Mouse (Mus musculus) spleen, postnatal 4 days (tissue): ENCODE data around the gene Zcchc14.
"Not testable (repeated sequence)": the region's sequence is repeated elsewhere in the genome, so short reads cannot be mapped to it uniquely, and the experiment has no call there.

ENCODE experiments used
- DNase-seq, 2 experiments: peaks; one replicate each; pipeline ENCODE4 v3.0.0; 2022; ENCODE audit warnings: low spot score in 2 of 2

Zcchc14 gene

GRCm38 (mm10) chr8:121623043-121623442 is 29.7 kb downstream of the Zcchc14 start:
- no peak for DNase-seq

GRCm38 (mm10) chr8:121621879-121622278 is 30.8 kb downstream of the Zcchc14 start:
- DNase-seq: no peak

GRCm38 (mm10) chr8:121620801-121621516 is 31.7 kb downstream of the Zcchc14 start:
- DNase-seq: no peak

GRCm38 (mm10) chr8:121619401-121619995 is 33.2 kb downstream of the Zcchc14 start:
- DNase-seq: no peak

GRCm38 (mm10) chr8:121613419-121613818 is 39.3 kb downstream of the Zcchc14 start:
- DNase-seq: no peak

GRCm38 (mm10) chr8:121609916-121610315 is 42.8 kb downstream of the Zcchc14 start:
- DNase-seq: no peak

- DNase-seq: no peak
Measured at GRCm38 (mm10) chr8:121609251-121609650, 43.5 kb downstream of the Zcchc14 start.

GRCm38 (mm10) chr8:121607661-121608060 is 45.0 kb downstream of the Zcchc14 start:
- DNase-seq: no peak

GRCm38 (mm10) chr8:121603801-121604200 is 48.9 kb downstream of the Zcchc14 start:
- no peak for DNase-seq

GRCm38 (mm10) chr8:121602860-121603259 is 49.8 kb downstream of the Zcchc14 start:
- DNase-seq: peak in 1 of 2 experiments; percentile 53

- no peak for DNase-seq
Measured at GRCm38 (mm10) chr8:121602411-121602810, 50.3 kb downstream of the Zcchc14 start.

GRCm38 (mm10) chr8:121599842-121600241 is 52.9 kb downstream of the Zcchc14 start:
- DNase-seq: no peak

GRCm38 (mm10) chr8:121598892-121599291 is 53.8 kb downstream of the Zcchc14 start:
- peak; percentile 76 to 90 for DNase-seq

- DNase-seq: no peak
Measured at GRCm38 (mm10) chr8:121598190-121598589, 54.5 kb downstream of the Zcchc14 start.

- DNase-seq: not testable (repeated sequence)
Measured at GRCm38 (mm10) chr8:121597492-121597891, 55.2 kb downstream of the Zcchc14 start.

- no peak for DNase-seq
Measured at GRCm38 (mm10) chr8:121593983-121594382, 58.7 kb downstream of the Zcchc14 start.

GRCm38 (mm10) chr8:121593293-121593692 is 59.4 kb downstream of the Zcchc14 start:
- no peak for DNase-seq

- peak; percentile 66 to 78 for DNase-seq
Measured at GRCm38 (mm10) chr8:121591178-121592066, 61.3 kb downstream of the Zcchc14 start.

GRCm38 (mm10) chr8:121590203-121591177 is 62.2 kb downstream of the Zcchc14 start, which contains the start of gene Map1lc3b:
Gene Map1lc3b, plus strand, starts transcription at chr8:121590361.
- DNase-seq: peak; percentile 96 to 98

GRCm38 (mm10) chr8:121589205-121589726 is 63.4 kb downstream of the Zcchc14 start:
- DNase-seq: no peak

GRCm38 (mm10) chr8:121588750-121589149 is 64.0 kb downstream of the Zcchc14 start:
- DNase-seq: peak in 1 of 2 experiments; percentile 44
